Comparison of ENCODE assay signal across 10 mouse cellular contexts in genomic region chr9:56882818-56883217, GRCm38 (mm10). TPM values are rescaled to one million over a fixed set of nuclear protein-coding genes. Genes with fewer than 3 reads are reported as not detected.
DNase-seq lines count a peak whose midpoint lies in the region; ATAC-seq and TF ChIP-seq lines count a peak whose summit lies in the region.
"Had no signal": no experiment of that assay in that cellular context is flagged by ENCODE, and none has a peak within 500 bp of the region (broad histone marks: within the 10 kb centered on the region; RNA-seq: fewer than 3 reads in every experiment).

No protein-coding gene starts in this region.

- peak; percentile 63 for DNase-seq in kidney, adult 2 months
- peak; percentile 49 to 62 for DNase-seq in gastrocnemius, postnatal 36 days
- DNase-seq in kidney, postnatal 10 days: peak; percentile 73
- DNase-seq in thymus, postnatal 0 days (ENCODE audit: low spot score): no peak
- no peak for DNase-seq in hindbrain, embryonic 10.5 days (ENCODE audit: low spot score)
- no peak for DNase-seq in embryo, embryonic 11 days

- H3K4me3 ChIP-seq in kidney, adult 2 months (ENCODE audit: insufficient read depth, low read depth, low read length): no peak overlapping the region
- no peak overlapping the region for H3K4me3 ChIP-seq in kidney, embryonic 14.5 days (ENCODE audit: low read length)
- no peak overlapping the region for H3K4me3 ChIP-seq in brown adipose tissue, adult 24 weeks (ENCODE audit: insufficient read depth, low read depth, low read length)
- no peak overlapping the region for H3K4me3 ChIP-seq in hindbrain, embryonic 10.5 days
- H3K4me3 ChIP-seq: midbrain, embryonic 12.5 days had no signal

- intact Hi-C loops in gastrocnemius, postnatal 36 days (cut with DNase I): no loop called here

- TF ChIP-seq CTCF in kidney, adult 2 months (conservative IDR thresholded peaks at IDR 0.05; ENCODE audit: insufficient read depth, insufficient read length, low read depth, low read length): no peak

- H3K4me2 ChIP-seq in kidney, embryonic 14.5 days (replicated peaks; ENCODE audit: low read depth, low read length): no peak overlapping the region
- H3K4me2 ChIP-seq: midbrain, embryonic 12.5 days had no signal

- no peaks in the 10 kb centered on the region for H3K9me3 ChIP-seq in kidney, embryonic 14.5 days (ENCODE audit: control insufficient read depth, low read length)
- H3K9me3 ChIP-seq in hindbrain, embryonic 10.5 days: no peaks in the 10 kb centered on the region
- H3K9me3 ChIP-seq: midbrain, embryonic 12.5 days had no signal

- WGBS in kidney, adult 2 months: 57% methylated on average over 12 of the region's 12 CpGs
- WGBS in kidney, embryonic 14.5 days: 44% methylated on average over 12 of the region's 12 CpGs
- 75% methylated on average over 12 of the region's 12 CpGs for WGBS in hindbrain, embryonic 10.5 days

- H3K27ac ChIP-seq in kidney, adult 2 months (ENCODE audit: insufficient read depth, low read depth, low read length): peak overlapping the region; percentile 46; the same call in 1 of the 2 replicates
- H3K27ac ChIP-seq in kidney, embryonic 14.5 days (ENCODE audit: low read depth, low read length): no peak overlapping the region
- H3K27ac ChIP-seq in brown adipose tissue, adult 24 weeks (replicated peaks; ENCODE audit: low read depth, low read length): peak overlapping the region; percentile 51
- H3K27ac ChIP-seq in hindbrain, embryonic 10.5 days: no peak overlapping the region
- H3K27ac ChIP-seq: midbrain, embryonic 12.5 days had no signal

- H3K27me3 ChIP-seq in kidney, adult 2 months (replicated peaks; ENCODE audit: control insufficient read depth, insufficient read depth, low read length): no peaks in the 10 kb centered on the region
- no peaks in the 10 kb centered on the region for H3K27me3 ChIP-seq in kidney, embryonic 14.5 days (ENCODE audit: control insufficient read depth, insufficient read depth, low read length)
- H3K27me3 ChIP-seq in hindbrain, embryonic 10.5 days (ENCODE audit: insufficient read depth, poor library complexity, severe bottlenecking): 0 out of 2 replicates have a peak, but pooled peaks cover 3% of the 10 kb centered on the region

- no peak for TF ChIP-seq POLR2A in kidney, adult 2 months (IDR thresholded peaks at IDR 0.05; ENCODE audit: low read depth, low read length)

- H3K9ac ChIP-seq in kidney, embryonic 14.5 days (ENCODE audit: low read depth, low read length): no peak overlapping the region
- H3K9ac ChIP-seq: midbrain, embryonic 12.5 days had no signal

- no peaks in the 10 kb centered on the region for H3K36me3 ChIP-seq in kidney, adult 2 months (ENCODE audit: control insufficient read depth, insufficient read depth, low read length)
- peaks cover 26% of the 10 kb centered on the region for H3K36me3 ChIP-seq in kidney, embryonic 14.5 days (ENCODE audit: control insufficient read depth, insufficient read depth, low read length)
- H3K36me3 ChIP-seq in hindbrain, embryonic 10.5 days: no peaks in the 10 kb centered on the region
- H3K36me3 ChIP-seq: midbrain, embryonic 12.5 days had no signal

- H3K4me1 ChIP-seq in kidney, adult 2 months (ENCODE audit: control insufficient read depth, insufficient read depth, low read length): no peaks in the 10 kb centered on the region
- peaks cover 9% of the 10 kb centered on the region; the same call in 1 of the 2 replicates for H3K4me1 ChIP-seq in kidney, embryonic 14.5 days (ENCODE audit: control insufficient read depth, insufficient read depth, low read length)
- H3K4me1 ChIP-seq in brown adipose tissue, adult 24 weeks (ENCODE audit: control insufficient read depth, insufficient read depth, insufficient read length, low read length): peaks cover 8% of the 10 kb centered on the region
- peaks cover 32% of the 10 kb centered on the region; the same call in 1 of the 2 replicates for H3K4me1 ChIP-seq in hindbrain, embryonic 10.5 days (replicated peaks)
- H3K4me1 ChIP-seq: midbrain, embryonic 12.5 days had no signal

- no peak for ATAC-seq in kidney, embryonic 14.5 days (ENCODE audit: low FRiP score, low TSS enrichment)

RNA-seq across cellular contexts. Expression of gene Cspg4, which starts 18.0 kb away (rescaled TPM):
- polyA plus RNA-seq in kidney, adult 2 months (2012; rRNA removed): 14.5 and 20.5 TPM in 2 replicates
- 15.7 and 19.2 TPM in 2 replicates for polyA plus RNA-seq in kidney, embryonic 14.5 days (2014; fragmentation: Nextera tagmentation; extraction: Ambion mirVana)
- 21.4 and 26.0 TPM in 2 replicates for polyA plus RNA-seq in brown adipose tissue, adult 24 weeks (2012; ENCODE audit: insufficient read depth, insufficient read length, missing spikeins)
- total RNA-seq in gastrocnemius, postnatal 36 days (2021): 1 to 10 TPM; 5.7 to 8.2 TPM
- 0.91 and 1.4 TPM in 2 replicates for polyA plus RNA-seq in thymus, postnatal 0 days (2015; fragmentation: Nextera tagmentation; extraction: Ambion mirVana)
- polyA plus RNA-seq in hindbrain, embryonic 10.5 days (2016; fragmentation: Nextera tagmentation; extraction: Ambion mirVana): 1.9 and 2.0 TPM in 2 replicates

RNA-seq across cellular contexts. Expression of gene Odf3l1, which starts 18.3 kb away (rescaled TPM):
- polyA plus RNA-seq in kidney, adult 2 months (2012; rRNA removed): 1.8 and 2.0 TPM in 2 replicates
- polyA plus RNA-seq in kidney, embryonic 14.5 days (2014; fragmentation: Nextera tagmentation; extraction: Ambion mirVana): 0.20 TPM in 1 of 2 replicates, not detected in the other
- 19.3 and 37.5 TPM in 2 replicates for polyA plus RNA-seq in brown adipose tissue, adult 24 weeks (2012; ENCODE audit: insufficient read depth, insufficient read length, missing spikeins)
- total RNA-seq in gastrocnemius, postnatal 36 days (2021): not detected
- polyA plus RNA-seq in thymus, postnatal 0 days (2015; fragmentation: Nextera tagmentation; extraction: Ambion mirVana): 0.13 TPM in 1 of 2 replicates, not detected in the other
- 0.14 TPM in 1 of 2 replicates, not detected in the other for polyA plus RNA-seq in hindbrain, embryonic 10.5 days (2016; fragmentation: Nextera tagmentation; extraction: Ambion mirVana)
- total RNA-seq: liver, adult 2 months had no signal
- polyA plus RNA-seq: midbrain, embryonic 12.5 days had no signal

RNA-seq across cellular contexts. Expression of gene Snx33, which starts 45.4 kb away (rescaled TPM):
- polyA plus RNA-seq in kidney, adult 2 months (2012; rRNA removed): 11.8 and 12.0 TPM in 2 replicates
- polyA plus RNA-seq in kidney, embryonic 14.5 days (2014; fragmentation: Nextera tagmentation; extraction: Ambion mirVana): 4.1 and 8.3 TPM in 2 replicates
- 5.9 and 6.8 TPM in 2 replicates for polyA plus RNA-seq in brown adipose tissue, adult 24 weeks (2012; ENCODE audit: insufficient read depth, insufficient read length, missing spikeins)
- 1 to 10 TPM; 3.9 to 4.0 TPM for total RNA-seq in gastrocnemius, postnatal 36 days (2021)
- 4.7 and 5.1 TPM in 2 replicates for polyA plus RNA-seq in thymus, postnatal 0 days (2015; fragmentation: Nextera tagmentation; extraction: Ambion mirVana)
- 6.7 and 9.2 TPM in 2 replicates for polyA plus RNA-seq in hindbrain, embryonic 10.5 days (2016; fragmentation: Nextera tagmentation; extraction: Ambion mirVana)

RNA-seq across cellular contexts. Expression of gene Imp3, which starts 54.5 kb away (rescaled TPM):
- 151 and 189 TPM in 2 replicates for polyA plus RNA-seq in kidney, adult 2 months (2012; rRNA removed)
- polyA plus RNA-seq in kidney, embryonic 14.5 days (2014; fragmentation: Nextera tagmentation; extraction: Ambion mirVana): 98.4 and 111 TPM in 2 replicates
- 52.9 and 57.6 TPM in 2 replicates for polyA plus RNA-seq in brown adipose tissue, adult 24 weeks (2012; ENCODE audit: insufficient read depth, insufficient read length, missing spikeins)
- total RNA-seq in gastrocnemius, postnatal 36 days (2021): 10 to 100 TPM; 40.0 to 46.9 TPM
- 154 and 160 TPM in 2 replicates for polyA plus RNA-seq in thymus, postnatal 0 days (2015; fragmentation: Nextera tagmentation; extraction: Ambion mirVana)
- polyA plus RNA-seq in hindbrain, embryonic 10.5 days (2016; fragmentation: Nextera tagmentation; extraction: Ambion mirVana): 66.8 and 67.9 TPM in 2 replicates

Comparison
In these comparisons a context has a peak if more than half of its experiments do, and no peak if none do; other contexts are left out.
1. H3K27ac ChIP-seq: peak in kidney, adult 2 months (single experiment) and brown adipose tissue, adult 24 weeks (single experiment); none in kidney, embryonic 14.5 days (single experiment) and hindbrain, embryonic 10.5 days (single experiment).
2. DNase-seq: peak in kidney, adult 2 months (single experiment), gastrocnemius, postnatal 36 days (2 of 2) and kidney, postnatal 10 days (single experiment); none in thymus, postnatal 0 days (single experiment), hindbrain, embryonic 10.5 days (single experiment) and embryo, embryonic 11 days (single experiment).